Mouse (Mus musculus) lung, adult 2 months (tissue): ENCODE data around the gene Bcat2.

Experiments
- CTCF ChIP-seq: fragments of 200-500 bp; IDR thresholded peaks from 2 replicates; pipeline ENCODE4 v1.5.1; 2011; ENCODE audit warnings: mild to moderate bottlenecking, low read length, control low read depth; ENCODE audit not compliant: insufficient read depth
- POLR2A ChIP-seq: fragments of 200-500 bp; IDR thresholded peaks from 2 replicates; pipeline ENCODE4 v1.6.1; 2011; ENCODE audit warnings: low read depth, mild to moderate bottlenecking, control low read depth, low read length, borderline replicate concordance; ENCODE audit errors: extremely low read depth

DNA sequence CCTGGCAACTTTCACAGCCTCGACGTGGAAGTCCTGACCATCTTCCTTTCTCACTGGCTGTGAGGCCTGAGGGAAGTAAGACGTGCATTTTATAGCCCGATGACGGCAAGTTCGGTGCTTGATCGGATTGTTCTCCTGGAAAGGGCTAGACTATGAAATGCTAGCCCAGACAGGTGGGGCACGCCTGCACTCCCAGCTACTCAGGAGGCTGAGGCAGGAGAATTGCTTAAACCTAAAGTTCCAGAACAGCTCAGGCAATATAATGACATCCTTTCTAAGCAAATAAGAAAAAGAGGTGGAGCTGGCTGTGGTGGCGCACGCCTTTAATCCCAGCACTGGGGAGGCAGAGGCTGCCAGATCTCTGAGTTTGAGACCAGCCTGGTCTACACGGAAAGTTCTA is 53.6 kb downstream of the Bcat2 start:
- TF ChIP-seq POLR2A = no peak
- TF ChIP-seq CTCF = no peak
